Mouse (Mus musculus) hindbrain, embryonic 12.5 days (tissue): ENCODE results near the gene Sirt5. TPM values are rescaled to one million over a fixed set of nuclear protein-coding genes. Genes with fewer than 3 reads are reported as not detected.

ENCODE experiments used
- polyA plus RNA-seq: library from polyadenylated mRNA; unstranded; fragments of >200 nt; fragmentation: Nextera tagmentation; extraction: Ambion mirVana; gene quantifications from 2 replicates; pipeline ENCODE4 v1.2.1, GENCODE M21; 2016

The Sirt5 gene
- polyA plus RNA-seq, 1 experiment from 2014 or later = 35.9 TPM

Other genes with a start within 250 kb of the Sirt5 start
- gene Tbc1d7, start 194.0 kb upstream of the Sirt5 start, polyA plus RNA-seq = 73.2 and 74.9 TPM in 2 replicates
- gene Gfod1, start 61.3 kb upstream of the Sirt5 start, polyA plus RNA-seq = 1.2 and 1.6 TPM in 2 replicates
- 171 and 174 TPM in 2 replicates for gene Nol7, start 32.9 kb downstream of the Sirt5 start, polyA plus RNA-seq
- gene Ranbp9, start 115.8 kb downstream of the Sirt5 start, polyA plus RNA-seq = 12.2 and 12.8 TPM in 2 replicates
- 12.4 and 13.0 TPM in 2 replicates for gene Mcur1, start 194.7 kb downstream of the Sirt5 start, polyA plus RNA-seq